Mouse (Mus musculus) ES-E14 (cell line): ENCODE measurements around the gene Gm11569. TPM values are rescaled to one million over a fixed set of nuclear protein-coding genes. Genes with fewer than 3 reads are reported as not detected.
"Not testable (repeated sequence)": the region's sequence is repeated elsewhere in the genome, so short reads cannot be mapped to it uniquely, and the experiment has no call there.

Source experiments
- DNase-seq: peaks from one replicate; pipeline ENCODE4 v3.0.0-alpha.2; 2013; ENCODE audit warnings: low read depth, low spot score
- H3K27ac ChIP-seq: 2 replicates; pipeline ENCODE4 v1.5.1; 2012; ENCODE audit warnings: low read depth, mild to moderate bottlenecking, low read length, moderate library complexity, mixed read lengths; ENCODE audit not compliant: poor library complexity, insufficient read depth, severe bottlenecking
- H3K36me3 ChIP-seq: 2 replicates; pipeline ENCODE4 v1.6.1; 2012; ENCODE audit warnings: mild to moderate bottlenecking, low read length, moderate library complexity, mixed read lengths; ENCODE audit not compliant: control insufficient read depth, poor library complexity, insufficient read depth, severe bottlenecking
- H3K4me1 ChIP-seq, 2 experiments: fragments of 150-350 bp in 1 of 2; sonication (generic) in 1 of 2; 2 replicates each; pipeline ENCODE4 v1.6.1; 2012; ENCODE audit warnings: low read length in 2 of 2, mild to moderate bottlenecking in 1 of 2, mixed read lengths in 1 of 2; ENCODE audit not compliant: control insufficient read depth in 2 of 2, insufficient read depth in 2 of 2, poor library complexity in 1 of 2
- H3K4me3 ChIP-seq, 2 experiments: fragments of 150-350 bp in 1 of 2; sonication (generic) in 1 of 2; 2 replicates each; pipeline ENCODE4 v1.5.1; 2012; ENCODE audit warnings: low read length in 2 of 2, low read depth in 1 of 2, mild to moderate bottlenecking in 1 of 2, mixed read lengths in 1 of 2; ENCODE audit not compliant: insufficient read depth in 1 of 2, poor library complexity in 1 of 2, severe bottlenecking in 1 of 2
- H3K9ac ChIP-seq: 2 replicates; pipeline ENCODE4 v1.6.1; 2012; ENCODE audit warnings: low read depth, mild to moderate bottlenecking, low read length, mixed read lengths; ENCODE audit not compliant: poor library complexity, insufficient read depth, severe bottlenecking
- H3K9me3 ChIP-seq: fragments of 150-350 bp; sonication (generic); 2 replicates; pipeline ENCODE4 v1.6.1; 2012; ENCODE audit warnings: low read depth, mild to moderate bottlenecking, low read length; ENCODE audit not compliant: control insufficient read depth, insufficient read depth
- CHD2 ChIP-seq: IDR thresholded peaks from 2 replicates; pipeline ENCODE4 v1.6.1; 2014; ENCODE audit warnings: mild to moderate bottlenecking, low read depth, low read length, inconsistent platforms
- HCFC1 ChIP-seq: IDR thresholded peaks from 2 replicates; pipeline ENCODE4 v1.6.1; 2012; ENCODE audit warnings: low read length, inconsistent platforms, borderline replicate concordance; ENCODE audit not compliant: insufficient read depth
- MAFK ChIP-seq: IDR thresholded peaks from 2 replicates; pipeline ENCODE4 v1.6.1; 2014; ENCODE audit warnings: mild to moderate bottlenecking, low read depth, low read length, inconsistent platforms; ENCODE audit not compliant: insufficient read depth
- ZC3H11A ChIP-seq: IDR thresholded peaks from 2 replicates; pipeline ENCODE4 v1.6.1; 2012; ENCODE audit warnings: low read depth, mild to moderate bottlenecking, inconsistent platforms, low read length, borderline replicate concordance
- ZNF384 ChIP-seq: IDR thresholded peaks from 2 replicates; pipeline ENCODE4 v1.6.1; 2012; ENCODE audit warnings: low read depth, low read length, inconsistent platforms
- in situ Hi-C, 2 experiments: fragments of 600-800 bp; cut with MboI; formaldehyde crosslinking; loops; one replicate each; pipeline ENCODE4 v1.15.1; 2025; ENCODE audit warnings: low sequenced_read_pairs in 2 of 2, inconsistent platforms in 1 of 2; ENCODE audit not compliant: unreplicated experiment in 2 of 2
- total RNA-seq: library from RNA; depleted of rRNA; stranded (reverse); fragments of 300-350 nt; gene quantifications from 2 replicates; pipeline ENCODE4 v1.2.3, GENCODE M21; 2012

Gene Gm11569
- total RNA-seq, 1 experiment: not detected

DNA sequence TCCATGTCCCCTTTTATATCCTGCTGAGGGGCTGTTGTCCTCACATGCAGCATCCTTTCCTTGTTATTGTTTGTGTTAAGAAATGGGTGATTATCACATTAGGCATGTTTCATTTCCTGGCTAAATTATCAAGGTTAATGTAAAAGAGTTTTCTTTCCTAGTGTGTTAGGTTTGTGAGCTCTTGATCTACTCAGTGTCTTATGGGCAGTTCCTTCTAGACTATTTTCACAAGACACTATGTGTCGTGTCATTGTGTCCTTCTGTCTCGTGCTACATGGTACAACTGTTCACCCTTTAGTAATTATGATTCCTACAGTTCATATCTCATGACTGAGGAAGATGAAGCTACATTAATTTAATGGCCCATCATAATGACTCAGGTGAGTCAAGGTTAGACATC is 5.4 kb downstream of the Gm11569 start, which contains the start of gene Gm11596:
Gm11596 (minus strand) TSS at position 101 of the 400 bp plus-strand sequence.
- no peaks in the 10 kb centered on the region for H3K4me1 ChIP-seq
- H3K9ac ChIP-seq: no peak within 1 kb of the TSS
- no peaks in the 10 kb centered on the region for H3K36me3 ChIP-seq
- TF ChIP-seq ZNF384: no peak
- TF ChIP-seq MAFK: no peak
- no peak for TF ChIP-seq CHD2
- TF ChIP-seq ZC3H11A: no peak
- no peak for TF ChIP-seq HCFC1
- H3K4me3 ChIP-seq: no peak within 1 kb of the TSS
- no peak within 1 kb of the TSS for H3K27ac ChIP-seq
- DNase-seq: no peak
- in situ Hi-C loops: no loop called here
- no peaks in the 10 kb centered on the region for H3K9me3 ChIP-seq

DNA sequence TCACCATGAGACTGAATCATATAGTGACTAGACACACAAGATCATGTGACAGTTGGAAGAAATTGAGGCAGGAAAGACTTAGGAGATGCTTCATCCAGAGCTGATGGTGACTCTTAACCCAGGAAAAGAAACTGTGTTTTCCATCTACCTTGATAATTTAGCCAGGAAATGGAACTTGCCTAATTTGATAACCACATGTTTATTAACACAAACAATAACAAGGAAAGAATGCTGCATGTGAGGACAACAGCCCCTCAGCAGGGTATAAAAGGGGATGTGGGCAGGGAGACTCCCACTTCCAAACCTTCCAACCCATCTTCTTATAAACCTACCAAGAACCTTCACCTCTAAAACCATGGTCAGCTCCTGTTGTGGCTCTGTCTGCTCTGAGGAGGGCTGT is 13.8 kb downstream of the Gm11569 start, which contains the start of gene Krtap4-9:
Krtap4-9 (plus strand) TSS at position 301 of the 400 bp plus-strand sequence.
- H3K9ac ChIP-seq, H3K4me3 ChIP-seq, H3K36me3 ChIP-seq, DNase-seq, H3K9me3 ChIP-seq, in situ Hi-C loops, H3K4me1 ChIP-seq, H3K27ac ChIP-seq: not testable (repeated sequence)

DNA sequence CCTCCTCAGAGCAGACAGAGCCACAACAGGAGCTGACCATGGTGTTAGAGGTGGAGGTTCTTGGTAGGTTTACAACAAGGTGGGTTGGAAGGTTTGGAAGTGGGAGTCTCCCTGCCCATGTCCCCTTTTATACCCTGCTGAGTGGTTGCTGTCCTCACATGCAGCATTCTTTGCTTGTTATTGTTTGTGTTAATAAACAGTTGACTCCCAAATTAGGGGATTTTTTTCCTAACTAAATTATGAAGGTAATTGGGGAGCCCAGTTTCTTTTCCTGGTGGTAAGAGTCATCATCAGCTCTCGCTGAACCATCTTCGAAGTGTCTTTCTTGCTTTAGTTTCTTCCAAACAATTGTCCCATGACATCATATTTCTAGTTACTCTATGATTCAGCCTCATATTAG is 18.1 kb downstream of the Gm11569 start, which contains the start of gene Krtap4-8:
Krtap4-8 (minus strand) TSS at position 101 of the 400 bp plus-strand sequence.
- no peak within 1 kb of the TSS for H3K4me3 ChIP-seq
- no peaks in the 10 kb centered on the region for H3K9me3 ChIP-seq
- H3K27ac ChIP-seq: no peak within 1 kb of the TSS
- DNase-seq: no peak
- no peaks in the 10 kb centered on the region for H3K4me1 ChIP-seq
- TF ChIP-seq CHD2: no peak
- no peak for TF ChIP-seq MAFK
- no peak for TF ChIP-seq ZNF384
- TF ChIP-seq ZC3H11A: no peak
- TF ChIP-seq HCFC1: no peak
- H3K9ac ChIP-seq: no peak within 1 kb of the TSS
- in situ Hi-C loops: no loop called here
- no peaks in the 10 kb centered on the region for H3K36me3 ChIP-seq

DNA sequence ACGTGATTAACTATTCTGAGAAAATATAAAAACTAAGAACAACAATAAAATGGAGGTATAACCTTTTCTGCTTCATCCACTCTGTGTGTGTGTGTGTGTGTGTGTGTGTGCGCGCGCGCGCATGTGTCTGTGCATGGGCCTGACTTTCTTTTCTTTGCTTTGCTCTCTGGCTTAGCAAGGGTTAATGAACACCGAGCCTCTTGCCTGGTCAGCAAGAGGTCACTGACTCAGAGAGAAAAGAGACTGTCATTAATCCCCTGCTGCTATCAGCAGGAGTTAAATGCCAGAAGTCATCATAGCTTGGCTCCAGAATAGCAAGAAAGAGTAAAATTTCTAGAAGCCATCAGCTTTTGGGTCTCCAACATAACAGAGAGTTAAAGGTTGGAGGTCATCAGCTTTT is 20.3 kb downstream of the Gm11569 start:
- DNase-seq: no peak
- H3K9ac ChIP-seq: no peak overlapping the region
- no peak overlapping the region for H3K4me3 ChIP-seq
- H3K36me3 ChIP-seq: no peaks in the 10 kb centered on the region
- TF ChIP-seq ZC3H11A (no peak), CHD2 (no peak), MAFK (no peak), ZNF384 (no peak), HCFC1 (no peak)
- H3K9me3 ChIP-seq: no peaks in the 10 kb centered on the region
- no peak overlapping the region for H3K27ac ChIP-seq
- no peaks in the 10 kb centered on the region for H3K4me1 ChIP-seq
- in situ Hi-C loops: no loop called here

DNA sequence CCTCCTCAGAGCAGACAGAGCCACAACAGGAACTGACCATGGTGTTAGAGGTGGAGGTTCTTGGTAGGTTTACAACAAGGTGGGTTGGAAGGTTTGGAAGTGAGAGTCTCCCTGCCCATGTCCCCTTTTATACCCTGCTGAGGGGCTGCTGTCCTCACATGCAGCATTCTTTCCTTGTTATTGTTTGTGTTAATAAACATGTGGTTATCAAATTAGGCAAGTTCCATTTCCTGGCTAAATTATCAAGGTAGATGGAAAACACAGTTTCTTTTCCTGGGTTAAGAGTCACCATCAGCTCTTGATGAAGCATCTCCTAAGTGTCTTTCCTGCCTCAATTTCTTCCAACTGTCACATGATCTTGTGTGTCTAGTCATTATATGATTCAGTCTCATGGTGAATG is 25.9 kb downstream of the Gm11569 start, which contains the start of gene Gm11595:
Gm11595 (minus strand) TSS at position 101 of the 400 bp plus-strand sequence.
- DNase-seq, H3K9ac ChIP-seq, H3K4me3 ChIP-seq, H3K36me3 ChIP-seq, H3K9me3 ChIP-seq, H3K4me1 ChIP-seq, H3K27ac ChIP-seq, in situ Hi-C loops: not testable (repeated sequence)
